Mouse (Mus musculus): Measurements from ENCODE around the gene Tmem18. TPM values are rescaled to one million over a fixed set of nuclear protein-coding genes. Genes with fewer than 3 reads are reported as not detected.

The Tmem18 gene
- polyA plus RNA-seq (2011; ENCODE audit: insufficient read depth, insufficient read length, low replicate concordance, missing spikeins): 2.6 and 4.7 TPM in 2 replicates

DNA sequence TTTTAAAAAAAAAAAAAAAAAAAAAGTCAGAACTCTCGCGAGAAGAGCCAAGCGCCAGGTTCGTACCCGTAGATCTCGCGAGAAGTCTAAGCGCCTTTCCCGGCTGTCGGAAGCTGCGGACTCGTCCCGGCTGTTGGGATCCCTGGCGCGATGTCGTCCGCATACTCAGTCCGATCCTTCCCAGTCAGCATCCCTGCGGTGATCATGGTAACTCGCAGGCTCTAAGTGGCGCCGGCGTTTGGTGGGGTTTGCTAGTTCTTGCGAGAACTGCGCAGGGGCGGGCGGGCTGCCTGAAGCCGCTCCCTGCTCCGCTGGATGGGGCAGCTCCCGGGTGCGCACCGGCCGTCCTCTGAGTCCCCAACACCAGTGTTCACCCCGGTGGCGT lies at the start of gene Tmem18:
Tmem18 (plus strand) TSS at position 71 of the 385 bp plus-strand sequence.
- Histone ChIP-seq H3K4me3 (replicated peaks; ENCODE audit: control insufficient read depth, low read depth, low read length) (peak within 1 kb of the TSS; percentile 91), H3K4me1 (ENCODE audit: control insufficient read depth, insufficient read depth, low read length) (no peaks in the 10 kb centered on the region), H3K27ac (ENCODE audit: control insufficient read depth, insufficient read depth, low read depth, low read length, poor library complexity) (peak within 1 kb of the TSS; percentile 71; the same call in 1 of the 2 replicates)
- TF ChIP-seq POLR2A (IDR thresholded peaks at IDR 0.05; ENCODE audit: borderline replicate concordance, control insufficient read depth, low read depth, low read length) (peak; percentile 81; the same call in 1 of the 2 replicates), CTCF (IDR thresholded peaks at IDR 0.05; ENCODE audit: control insufficient read depth, insufficient read depth, low read length) (no peak)
- under 1% methylated on average over 35 of the region's 35 CpGs for WGBS

DNA sequence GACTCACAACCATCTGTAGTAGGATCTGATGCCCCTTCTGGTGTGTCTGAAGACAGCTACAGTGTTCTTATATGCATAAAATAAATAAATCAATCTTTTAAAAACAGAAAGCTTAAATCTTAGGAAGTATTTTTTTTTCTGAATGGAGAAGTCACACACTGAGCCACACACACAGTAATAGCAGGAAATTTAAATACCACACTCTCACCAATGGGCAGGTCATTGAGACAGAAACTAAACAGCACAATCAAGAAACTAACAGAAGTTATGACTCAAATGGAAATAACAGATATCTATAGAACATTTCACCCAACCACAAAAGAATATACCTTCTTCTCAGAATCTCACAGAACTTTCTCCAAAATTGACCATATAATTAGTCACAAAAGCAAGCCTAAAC lies 26.9 kb upstream of the Tmem18 start:
- H3K4me1 ChIP-seq (ENCODE audit: control insufficient read depth, insufficient read depth, low read length): no peaks in the 10 kb centered on the region

DNA sequence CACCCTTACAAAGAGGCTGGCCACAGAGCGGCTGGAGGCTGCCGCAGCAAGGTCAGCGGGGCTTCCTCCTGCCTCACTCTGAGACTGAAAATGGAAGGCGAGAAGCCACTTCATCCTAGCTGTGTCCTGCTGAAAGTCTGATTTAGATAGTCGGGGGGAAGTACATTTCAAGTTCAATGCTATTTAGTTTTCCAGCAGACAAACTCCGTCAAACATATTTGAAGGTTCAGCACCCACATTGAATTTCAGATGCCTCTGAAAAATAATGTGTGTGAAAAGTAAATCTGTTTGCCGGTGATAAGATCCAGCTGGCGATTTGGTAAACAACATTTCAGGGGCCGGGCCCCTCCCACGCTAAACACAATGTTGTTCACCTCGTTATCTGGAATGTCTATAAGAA lies 22.8 kb upstream of the Tmem18 start:
- Histone ChIP-seq H3K4me3 (replicated peaks; ENCODE audit: control insufficient read depth, low read depth, low read length) (no peak overlapping the region), H3K4me1 (ENCODE audit: control insufficient read depth, insufficient read depth, low read length) (no peaks in the 10 kb centered on the region), H3K27ac (ENCODE audit: control insufficient read depth, insufficient read depth, low read depth, low read length, poor library complexity) (no peak overlapping the region)
- TF ChIP-seq CTCF (IDR thresholded peaks at IDR 0.05; ENCODE audit: control insufficient read depth, insufficient read depth, low read length) (no peak), POLR2A (IDR thresholded peaks at IDR 0.05; ENCODE audit: borderline replicate concordance, control insufficient read depth, low read depth, low read length) (no peak)
- 23% methylated on average over 11 of the region's 11 CpGs for whole genome bisulfite sequencing

More for the DNA sequence above, 26.9 kb upstream of the Tmem18 start:
- TF ChIP-seq CTCF (IDR thresholded peaks at IDR 0.05; ENCODE audit: control insufficient read depth, insufficient read depth, low read length): no peak
- no peak for TF ChIP-seq POLR2A (IDR thresholded peaks at IDR 0.05; ENCODE audit: borderline replicate concordance, control insufficient read depth, low read depth, low read length)
- no peak overlapping the region for H3K27ac ChIP-seq (ENCODE audit: control insufficient read depth, insufficient read depth, low read depth, low read length, poor library complexity)
- no peak overlapping the region for H3K4me3 ChIP-seq (replicated peaks; ENCODE audit: control insufficient read depth, low read depth, low read length)

DNA sequence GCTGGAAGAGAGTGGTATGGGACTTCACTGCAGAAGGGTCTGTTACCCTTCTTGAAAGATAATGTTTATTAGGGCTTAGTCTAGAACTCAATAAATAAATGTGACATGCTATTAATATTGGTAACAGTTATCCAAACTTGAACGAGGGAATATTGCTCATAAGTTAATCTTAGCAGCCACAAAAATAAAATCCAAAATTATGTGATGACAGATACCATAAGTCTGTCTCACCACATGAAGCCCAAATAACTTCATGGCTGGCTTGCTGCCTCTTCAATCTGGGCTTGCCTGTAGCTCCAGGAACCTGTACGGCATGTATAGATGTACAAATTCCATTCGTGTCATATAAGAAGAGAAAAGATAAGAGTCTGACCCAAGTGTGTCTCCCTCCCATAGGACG lies 12.2 kb upstream of the Tmem18 start:
- TF ChIP-seq CTCF (IDR thresholded peaks at IDR 0.05; ENCODE audit: control insufficient read depth, insufficient read depth, low read length) (no peak), POLR2A (IDR thresholded peaks at IDR 0.05; ENCODE audit: borderline replicate concordance, control insufficient read depth, low read depth, low read length) (no peak)
- H3K27ac ChIP-seq (ENCODE audit: control insufficient read depth, insufficient read depth, low read depth, low read length, poor library complexity): no peak overlapping the region
- H3K4me3 ChIP-seq (replicated peaks; ENCODE audit: control insufficient read depth, low read depth, low read length): no peak overlapping the region
- 80% methylated on average over 4 of the region's 4 CpGs for WGBS
- H3K4me1 ChIP-seq (ENCODE audit: control insufficient read depth, insufficient read depth, low read length): no peaks in the 10 kb centered on the region

DNA sequence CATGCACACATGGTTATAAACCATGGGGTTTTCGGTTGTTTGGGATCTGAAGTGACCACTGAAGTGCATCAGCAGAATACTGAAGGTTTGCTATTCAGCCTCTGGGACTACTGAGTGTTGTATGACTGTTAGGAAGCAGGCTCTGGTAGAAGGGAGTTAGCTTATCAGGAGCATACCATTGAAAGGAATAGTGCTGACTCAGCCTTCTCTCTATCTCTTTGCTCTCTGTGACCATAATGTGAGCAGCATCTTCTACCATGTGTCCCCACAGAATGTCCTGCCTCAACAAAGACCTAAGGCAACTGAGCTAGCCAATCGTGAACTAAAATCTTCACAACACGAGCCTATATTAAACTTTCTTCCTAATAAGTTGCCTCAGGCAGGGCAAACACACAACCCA lies 8.3 kb upstream of the Tmem18 start:
- H3K4me1 ChIP-seq (ENCODE audit: control insufficient read depth, insufficient read depth, low read length): no peaks in the 10 kb centered on the region
- no peak overlapping the region for H3K27ac ChIP-seq (ENCODE audit: control insufficient read depth, insufficient read depth, low read depth, low read length, poor library complexity)
- TF ChIP-seq POLR2A (IDR thresholded peaks at IDR 0.05; ENCODE audit: borderline replicate concordance, control insufficient read depth, low read depth, low read length) (no peak), CTCF (IDR thresholded peaks at IDR 0.05; ENCODE audit: control insufficient read depth, insufficient read depth, low read length) (no peak)
- WGBS: 60% methylated on average over 3 of the region's 3 CpGs
- no peak overlapping the region for H3K4me3 ChIP-seq (replicated peaks; ENCODE audit: control insufficient read depth, low read depth, low read length)

DNA sequence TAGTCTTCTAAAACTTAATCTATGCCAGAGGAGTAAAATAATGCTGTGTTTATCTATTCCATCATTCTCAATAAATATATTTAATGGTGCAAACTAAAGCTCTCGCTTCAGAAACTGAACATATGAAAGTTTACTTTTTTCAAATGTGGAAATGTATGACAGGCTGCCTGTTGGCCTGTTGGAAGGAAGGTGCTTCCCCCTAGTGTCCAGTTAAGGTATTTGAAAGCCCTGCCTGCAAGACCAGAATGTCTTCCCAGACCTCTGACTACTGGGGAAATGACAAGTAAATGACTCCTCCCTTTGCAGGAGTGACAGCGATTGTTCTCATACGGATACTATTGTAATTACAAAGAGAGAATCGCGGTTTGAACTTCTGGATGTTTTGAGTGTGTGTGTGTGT lies 6.2 kb upstream of the Tmem18 start:
- peak; percentile 56 for TF ChIP-seq CTCF (IDR thresholded peaks at IDR 0.05; ENCODE audit: control insufficient read depth, insufficient read depth, low read length)
- TF ChIP-seq POLR2A (IDR thresholded peaks at IDR 0.05; ENCODE audit: borderline replicate concordance, control insufficient read depth, low read depth, low read length): no peak
- Histone ChIP-seq H3K27ac (ENCODE audit: control insufficient read depth, insufficient read depth, low read depth, low read length, poor library complexity) (no peak overlapping the region), H3K4me1 (ENCODE audit: control insufficient read depth, insufficient read depth, low read length) (no peaks in the 10 kb centered on the region), H3K4me3 (replicated peaks; ENCODE audit: control insufficient read depth, low read depth, low read length) (no peak overlapping the region)
- WGBS: 10% methylated on average over 5 of the region's 5 CpGs

DNA sequence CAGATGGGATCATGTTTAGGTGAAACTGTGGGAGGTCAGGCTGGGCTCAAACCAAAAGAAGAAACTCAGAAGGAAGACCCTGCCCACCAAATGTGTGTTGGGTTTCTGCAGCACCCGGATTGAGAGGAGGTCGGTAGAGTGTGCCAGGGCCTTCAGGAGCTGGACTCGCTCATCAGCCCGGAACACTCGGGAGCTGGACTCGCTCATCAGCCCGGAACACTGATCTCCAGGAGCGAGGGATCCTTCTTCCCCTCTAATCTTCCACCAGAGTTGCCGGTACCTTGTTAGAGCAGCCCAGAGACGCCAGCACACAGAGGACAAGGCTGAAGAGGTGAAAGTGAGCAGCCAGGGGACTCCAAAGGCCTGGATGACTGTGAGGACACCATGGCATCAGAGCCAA lies 2.9 kb upstream of the Tmem18 start:
- TF ChIP-seq POLR2A (IDR thresholded peaks at IDR 0.05; ENCODE audit: borderline replicate concordance, control insufficient read depth, low read depth, low read length): no peak
- no peak for TF ChIP-seq CTCF (IDR thresholded peaks at IDR 0.05; ENCODE audit: control insufficient read depth, insufficient read depth, low read length)
- 90% methylated on average over 10 of the region's 10 CpGs for WGBS
- H3K4me1 ChIP-seq (ENCODE audit: control insufficient read depth, insufficient read depth, low read length): no peaks in the 10 kb centered on the region
- H3K4me3 ChIP-seq (replicated peaks; ENCODE audit: control insufficient read depth, low read depth, low read length): no peak overlapping the region
- no peak overlapping the region for H3K27ac ChIP-seq (ENCODE audit: control insufficient read depth, insufficient read depth, low read depth, low read length, poor library complexity)

DNA sequence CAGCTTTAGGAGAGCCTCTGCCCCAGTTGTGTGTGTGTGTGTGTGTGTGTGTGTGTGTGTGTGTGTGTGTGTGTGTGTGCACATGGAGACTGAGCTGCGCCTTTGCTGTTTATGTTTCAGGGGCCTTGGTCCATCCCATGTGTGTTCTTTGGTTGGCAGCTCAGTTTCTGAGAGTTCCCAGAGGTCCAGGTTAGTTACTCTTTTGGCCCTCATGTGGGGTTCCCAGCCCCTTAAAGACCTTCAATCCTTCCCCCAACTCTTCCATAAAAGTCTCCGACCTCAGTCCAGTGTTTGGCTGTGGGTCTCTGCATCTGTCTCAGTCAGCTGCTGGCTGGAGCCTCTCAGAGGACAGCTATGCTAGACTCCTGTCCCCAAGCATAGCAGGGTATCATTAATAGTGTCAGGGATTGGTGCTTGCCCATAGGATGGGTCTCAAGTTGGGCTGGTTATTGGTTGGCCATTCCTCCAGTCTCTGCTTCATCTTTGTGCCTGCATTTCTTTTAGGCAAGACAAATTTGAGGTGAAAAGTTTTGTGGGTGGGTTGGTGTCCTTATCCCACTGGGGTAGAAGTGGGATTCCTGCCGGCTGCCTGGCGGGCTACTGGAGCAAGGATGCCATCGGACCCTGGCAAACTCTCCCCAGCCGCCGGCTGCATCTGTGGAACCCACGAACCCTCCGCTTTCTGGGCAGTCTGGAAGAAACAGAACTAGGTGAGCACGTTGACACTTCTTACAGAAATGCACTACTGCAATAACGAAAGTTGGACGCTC lies 455 bp upstream of the Tmem18 start:
- H3K4me3 ChIP-seq (replicated peaks; ENCODE audit: control insufficient read depth, low read depth, low read length): peak overlapping the region; percentile 91
- WGBS: 16% methylated on average over 12 of the region's 12 CpGs
- H3K27ac ChIP-seq (ENCODE audit: control insufficient read depth, insufficient read depth, low read depth, low read length, poor library complexity): no peak overlapping the region
- H3K4me1 ChIP-seq (ENCODE audit: control insufficient read depth, insufficient read depth, low read length): no peaks in the 10 kb centered on the region
- TF ChIP-seq CTCF (IDR thresholded peaks at IDR 0.05; ENCODE audit: control insufficient read depth, insufficient read depth, low read length): no peak
